Mouse (Mus musculus) limb, embryonic 11.5 days (tissue): ENCODE data around the gene Gpr19. TPM values are rescaled to one million over a fixed set of nuclear protein-coding genes. Genes with fewer than 3 reads are reported as not detected.

Experiments
- ATAC-seq: fragments of 200-750 bp; cut with Nextera tagmentation; 2 replicates; pipeline ENCODE4 v1.8.0; 2017; ENCODE audit warnings: low read depth; ENCODE audit not compliant: insufficient number of reproducible peaks, low FRiP score, low TSS enrichment
- DNase-seq: peaks from one replicate; pipeline ENCODE4 v3.0.0-alpha.2; 2015; ENCODE audit warnings: low spot score
- H3K27ac ChIP-seq: fragments of 300-500 bp; sonication (generic); replicated peaks from 2 replicates; pipeline ENCODE4 v1.5.1; 2014; ENCODE audit warnings: low read depth, mild to moderate bottlenecking, low read length
- H3K27me3 ChIP-seq: fragments of 300-500 bp; sonication (generic); 2 replicates; pipeline ENCODE4 v1.6.1; 2014; ENCODE audit warnings: mild to moderate bottlenecking, low read length, mixed read lengths; ENCODE audit not compliant: control insufficient read depth, insufficient read depth
- H3K36me3 ChIP-seq: fragments of 300-500 bp; sonication (generic); 2 replicates; pipeline ENCODE4 v1.6.1; 2014; ENCODE audit warnings: mild to moderate bottlenecking, low read length, moderate library complexity, mixed read lengths; ENCODE audit not compliant: control insufficient read depth, insufficient read depth
- H3K4me1 ChIP-seq: fragments of 300-500 bp; sonication (generic); 2 replicates; pipeline ENCODE4 v1.6.1; 2014; ENCODE audit warnings: low read length, mixed read lengths; ENCODE audit not compliant: control insufficient read depth, insufficient read depth
- H3K4me2 ChIP-seq: fragments of 300-500 bp; sonication (generic); 2 replicates; pipeline ENCODE4 v1.6.1; 2014; ENCODE audit warnings: low read depth, mild to moderate bottlenecking, moderate library complexity; ENCODE audit not compliant: severe bottlenecking
- H3K4me3 ChIP-seq: fragments of 300-500 bp; sonication (generic); 2 replicates; pipeline ENCODE4 v1.5.1; 2014; ENCODE audit warnings: low read depth, low read length
- H3K9ac ChIP-seq: fragments of 300-500 bp; sonication (generic); 2 replicates; pipeline ENCODE4 v1.6.1; 2014; ENCODE audit warnings: mild to moderate bottlenecking, low read length
- H3K9me3 ChIP-seq: fragments of 300-500 bp; sonication (generic); 2 replicates; pipeline ENCODE4 v1.6.1; 2016; ENCODE audit warnings: low read length; ENCODE audit not compliant: control insufficient read depth
- WGBS: fragments of 180-500 bp; shearing (Covaris S2); extraction: QIAGEN DNeasy Blood & Tissue Kit; methylation state at CpG from one replicate; pipeline ENCODE4 v1.1.7; 2014; 5-methylcytosine and 5-hydroxymethylcytosine counted together
- polyA plus RNA-seq: library from polyadenylated mRNA; unstranded; fragments of >200 nt; fragmentation: Nextera tagmentation; extraction: Ambion mirVana; gene quantifications from 2 replicates; pipeline ENCODE4 v1.2.1, GENCODE M21; 2014

The Gpr19 gene
- polyA plus RNA-seq, 1 experiment from 2014 or later: 8.9 TPM

DNA sequence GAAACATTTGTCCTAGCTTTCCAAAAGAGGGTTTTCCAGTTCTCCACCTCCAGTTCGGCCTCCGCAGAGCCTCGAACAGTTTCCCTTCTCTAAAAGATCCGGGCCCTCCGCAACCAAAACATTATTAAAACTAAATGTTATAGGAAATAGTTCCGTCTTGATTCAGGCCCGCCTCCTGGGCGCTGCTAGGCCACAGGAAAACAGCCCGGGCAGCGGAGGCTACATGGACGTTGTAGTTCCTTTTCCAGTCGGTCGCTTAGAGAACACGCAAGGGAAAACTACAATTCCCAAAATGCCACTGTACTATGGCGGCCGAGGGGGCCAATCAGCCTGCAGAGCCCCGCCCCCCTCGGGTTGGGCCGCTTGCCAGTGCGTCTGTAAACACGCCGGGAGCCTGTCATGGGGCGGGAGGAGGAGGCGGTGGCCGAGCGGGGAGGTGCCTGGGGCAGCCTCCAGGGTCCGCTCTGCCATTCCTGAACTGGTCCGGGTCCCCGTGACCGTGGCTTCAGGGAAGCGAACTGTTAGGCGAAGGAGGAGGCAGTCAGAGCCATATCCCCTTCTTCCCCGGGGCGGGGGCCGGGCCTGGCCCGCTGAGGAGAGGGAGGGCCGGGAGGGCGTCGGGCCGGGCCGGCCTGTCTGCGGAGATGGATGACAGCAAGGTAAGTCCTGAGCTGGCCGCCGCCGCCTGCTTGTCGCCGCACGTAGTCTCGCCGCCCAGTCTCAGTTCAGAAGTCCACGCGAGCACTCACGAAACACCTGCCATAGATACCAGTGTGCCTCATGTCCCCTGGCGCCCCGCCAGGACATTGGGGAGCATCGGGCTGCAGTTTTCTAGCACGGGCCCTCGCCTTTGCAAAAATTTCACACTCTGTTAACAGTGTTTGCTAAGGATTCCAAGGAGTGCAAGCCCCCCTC is 68.3 kb downstream of the Gpr19 start, which contains the start of gene Crebl2:
TSS of gene Crebl2 (plus strand) at position 369 of the 915 bp plus-strand sequence.
- Histone ChIP-seq H3K4me2 (peak within 1 kb of the TSS; percentile 62), H3K36me3 (no peaks in the 10 kb centered on the region), H3K9me3 (no peaks in the 10 kb centered on the region), H3K4me3 (peak within 1 kb of the TSS; percentile 60), H3K27me3 (no peaks in the 10 kb centered on the region), H3K9ac (peak within 1 kb of the TSS; percentile 65), H3K27ac (no peak within 1 kb of the TSS; the same call in 1 of the 2 replicates), H3K4me1 (no peaks in the 10 kb centered on the region)
- ATAC-seq (peak; percentile 98), DNase-seq (peak; percentile 98)
- under 1% methylated on average over 44 of the region's 58 CpGs for WGBS

DNA sequence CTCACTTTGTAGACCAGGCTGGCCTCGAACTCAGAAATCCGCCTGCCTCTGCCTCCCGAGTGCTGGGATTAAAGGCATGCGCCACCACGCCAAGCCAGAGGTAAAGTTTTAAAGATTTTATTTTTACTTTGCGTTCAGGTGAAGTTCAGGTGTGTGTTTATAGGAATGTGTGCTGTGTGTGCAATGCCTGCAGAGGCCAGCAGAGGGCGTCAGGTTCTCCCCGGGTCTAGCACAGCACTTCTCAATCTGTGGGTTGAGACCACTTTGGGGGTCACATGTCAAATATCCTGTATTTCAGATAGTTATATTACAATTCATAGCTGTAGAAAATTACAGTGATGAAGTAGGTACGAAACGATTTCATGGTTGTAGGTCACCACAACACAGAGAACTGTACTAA is 75.5 kb downstream of the Gpr19 start:
- ATAC-seq (no peak), DNase-seq (no peak)
- no peaks in the 10 kb centered on the region for H3K4me1 ChIP-seq
- H3K27ac ChIP-seq: no peak overlapping the region
- H3K4me3 ChIP-seq: no peak overlapping the region
- no peak overlapping the region for H3K4me2 ChIP-seq
- H3K9me3 ChIP-seq: no peaks in the 10 kb centered on the region
- no peaks in the 10 kb centered on the region for H3K36me3 ChIP-seq
- 65% methylated on average over 10 of the region's 10 CpGs for WGBS
- H3K9ac ChIP-seq: no peak overlapping the region
- H3K27me3 ChIP-seq: no peaks in the 10 kb centered on the region

DNA sequence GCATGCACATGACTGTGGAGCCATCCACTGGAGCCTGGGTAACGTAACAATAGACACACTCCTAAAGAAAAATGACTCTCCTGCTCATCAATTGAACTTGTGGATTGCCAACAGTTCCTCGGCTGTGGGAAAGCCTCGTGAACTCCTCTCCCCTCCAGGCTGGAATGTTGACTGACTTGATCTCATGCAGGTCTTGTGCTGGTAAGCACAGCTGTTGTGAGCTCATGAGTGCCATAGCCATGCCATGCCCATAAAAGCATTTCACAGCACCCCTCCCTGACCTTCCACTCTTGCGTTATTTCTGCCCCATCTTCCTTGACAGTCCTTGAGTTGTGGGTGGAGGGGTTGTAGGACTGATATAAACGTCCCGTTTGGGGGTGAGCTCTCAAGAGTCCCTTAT is 78.0 kb downstream of the Gpr19 start:
- 72% methylated on average over 6 of the region's 6 CpGs for WGBS
- Histone ChIP-seq H3K27me3 (no peaks in the 10 kb centered on the region), H3K27ac (no peak overlapping the region)

DNA sequence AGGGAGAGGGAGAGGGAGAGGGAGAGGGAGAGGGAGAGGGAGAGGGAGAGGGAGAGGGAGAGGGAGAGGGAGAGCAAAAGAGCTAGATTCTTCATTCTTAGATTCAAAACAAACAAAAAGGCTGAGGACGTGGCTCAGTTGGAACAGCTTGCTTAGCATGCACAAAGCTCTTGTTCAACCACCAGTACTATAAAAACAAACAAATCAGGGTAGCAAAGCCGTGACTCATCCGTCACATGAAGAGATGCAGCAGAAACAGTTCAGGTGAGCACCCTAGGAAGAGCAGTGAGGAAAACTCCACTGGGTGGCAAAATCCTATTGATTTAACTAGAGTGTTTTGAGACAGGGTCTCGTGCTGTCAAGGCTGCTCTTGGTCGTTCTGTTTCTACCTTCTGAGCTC is 78.6 kb downstream of the Gpr19 start:
- H3K4me2 ChIP-seq: no peak overlapping the region
- DNase-seq: no peak
- WGBS: 66% methylated on average over 5 of the region's 5 CpGs
- no peak overlapping the region for H3K27ac ChIP-seq
- no peak overlapping the region for H3K9ac ChIP-seq
- H3K9me3 ChIP-seq: no peaks in the 10 kb centered on the region
- H3K4me1 ChIP-seq: no peaks in the 10 kb centered on the region
- no peaks in the 10 kb centered on the region for H3K27me3 ChIP-seq
- no peak for ATAC-seq
- H3K4me3 ChIP-seq: no peak overlapping the region
- no peaks in the 10 kb centered on the region for H3K36me3 ChIP-seq

More for the DNA sequence above, 78.0 kb downstream of the Gpr19 start:
- Histone ChIP-seq H3K9ac (no peak overlapping the region), H3K4me1 (no peaks in the 10 kb centered on the region), H3K36me3 (no peaks in the 10 kb centered on the region), H3K4me2 (no peak overlapping the region), H3K4me3 (no peak overlapping the region), H3K9me3 (no peaks in the 10 kb centered on the region)
- ATAC-seq (no peak), DNase-seq (no peak)

Other genes starting within 250 kb of the Gpr19 start
- 12.5 and 13.2 TPM in 2 replicates for gene Dusp16, start 106.0 kb downstream of the Gpr19 start, polyA plus RNA-seq
- gene Crebl2, start 68.4 kb downstream of the Gpr19 start, polyA plus RNA-seq: 0.67 and 1.3 TPM in 2 replicates
- gene Cdkn1b, start 21.8 kb upstream of the Gpr19 start, polyA plus RNA-seq: 13.7 and 16.1 TPM in 2 replicates
- gene Apold1, start 83.1 kb upstream of the Gpr19 start, polyA plus RNA-seq: 3.0 and 3.4 TPM in 2 replicates
- 130 and 140 TPM in 2 replicates for gene Ddx47, start 113.0 kb upstream of the Gpr19 start, polyA plus RNA-seq
- gene Gprc5a, start 167.1 kb upstream of the Gpr19 start, polyA plus RNA-seq: 0.95 and 1.6 TPM in 2 replicates
- not detected in 2 replicates for gene Gprc5d, start 219.7 kb upstream of the Gpr19 start, polyA plus RNA-seq